Mouse (Mus musculus) erythroblast, embryonic 14.5 days (primary cell): ENCODE measurements around the gene Snx14. TPM values are rescaled to one million over a fixed set of nuclear protein-coding genes. Genes with fewer than 3 reads are reported as not detected.

ENCODE experiments used
- H3K27me3 ChIP-seq: 2 replicates; pipeline ENCODE4 v1.6.1; 2012; ENCODE audit warnings: inconsistent platforms; ENCODE audit not compliant: control insufficient read depth
- H3K36me3 ChIP-seq: 2 replicates; pipeline ENCODE4 v1.6.1; 2012; ENCODE audit warnings: mild to moderate bottlenecking, inconsistent platforms; ENCODE audit not compliant: control insufficient read depth
- H3K4me1 ChIP-seq: 2 replicates; pipeline ENCODE4 v1.6.1; 2012; ENCODE audit warnings: inconsistent platforms; ENCODE audit not compliant: control insufficient read depth
- H3K4me3 ChIP-seq: replicated peaks from 2 replicates; pipeline ENCODE3; 2012; ENCODE audit warnings: moderate library complexity, mild to moderate bottlenecking, inconsistent platforms
- H3K9me3 ChIP-seq: 2 replicates; pipeline ENCODE4 v1.6.1; 2012; ENCODE audit warnings: low read length, inconsistent platforms, mixed read lengths; ENCODE audit not compliant: control insufficient read depth
- GATA1 ChIP-seq: IDR thresholded peaks from 2 replicates; pipeline ENCODE4 v1.6.1; 2012; ENCODE audit warnings: low read length, inconsistent platforms, mixed read lengths
- TAL1 ChIP-seq: IDR thresholded peaks from 3 replicates; pipeline ENCODE4 v1.6.1; 2012; ENCODE audit warnings: low read length, inconsistent platforms, mixed read lengths
- polyA plus RNA-seq: library from polyadenylated mRNA; stranded (reverse); fragments of >175 nt; gene quantifications from 2 replicates; pipeline ENCODE4 v1.2.3, GENCODE M21; 2012

The Snx14 gene
- polyA plus RNA-seq, 1 experiment: 0.13 TPM

- Histone ChIP-seq H3K9me3 (no peaks in the 10 kb centered on the region), H3K4me3 (peak overlapping the region; percentile 27), H3K4me1 (peaks cover 3% of the 10 kb centered on the region), H3K36me3 (peaks cover 15% of the 10 kb centered on the region), H3K27me3 (no peaks in the 10 kb centered on the region)
- TF ChIP-seq GATA1 (no peak), TAL1 (no peak)
Observed at GRCm38 (mm10) chr9:88404088-88404487, 34.7 kb downstream of the Snx14 start.

- Histone ChIP-seq H3K4me1 (no peaks in the 10 kb centered on the region), H3K9me3 (no peaks in the 10 kb centered on the region), H3K36me3 (peaks cover 14% of the 10 kb centered on the region), H3K27me3 (no peaks in the 10 kb centered on the region), H3K4me3 (no peak overlapping the region)
- TF ChIP-seq GATA1 (no peak), TAL1 (no peak)
Observed at GRCm38 (mm10) chr9:88398461-88398860, 40.3 kb downstream of the Snx14 start.

GRCm38 (mm10) chr9:88394852-88395251 is 43.9 kb downstream of the Snx14 start:
- Histone ChIP-seq H3K9me3 (no peaks in the 10 kb centered on the region), H3K4me3 (no peak overlapping the region), H3K36me3 (peaks cover 14% of the 10 kb centered on the region), H3K27me3 (no peaks in the 10 kb centered on the region), H3K4me1 (no peaks in the 10 kb centered on the region)
- TF ChIP-seq TAL1 (no peak), GATA1 (no peak)

- H3K27me3 ChIP-seq: no peaks in the 10 kb centered on the region
- no peaks in the 10 kb centered on the region for H3K9me3 ChIP-seq
- H3K4me1 ChIP-seq: no peaks in the 10 kb centered on the region
- no peak overlapping the region for H3K4me3 ChIP-seq
- TF ChIP-seq TAL1: no peak
- TF ChIP-seq GATA1: no peak
- H3K36me3 ChIP-seq: peaks cover 28% of the 10 kb centered on the region
Observed at GRCm38 (mm10) chr9:88388826-88389225, 49.9 kb downstream of the Snx14 start.

GRCm38 (mm10) chr9:88380542-88380941 is 58.2 kb downstream of the Snx14 start:
- no peaks in the 10 kb centered on the region for H3K4me1 ChIP-seq
- no peak overlapping the region for H3K4me3 ChIP-seq
- TF ChIP-seq GATA1 (no peak), TAL1 (no peak)
- no peaks in the 10 kb centered on the region for H3K27me3 ChIP-seq
- peaks cover 35% of the 10 kb centered on the region for H3K36me3 ChIP-seq
- H3K9me3 ChIP-seq: no peaks in the 10 kb centered on the region

GRCm38 (mm10) chr9:88380076-88380475 is 58.7 kb downstream of the Snx14 start:
- Histone ChIP-seq H3K4me1 (no peaks in the 10 kb centered on the region), H3K9me3 (no peaks in the 10 kb centered on the region), H3K27me3 (no peaks in the 10 kb centered on the region), H3K4me3 (no peak overlapping the region), H3K36me3 (peaks cover 35% of the 10 kb centered on the region)
- TF ChIP-seq GATA1: no peak
- no peak for TF ChIP-seq TAL1

GRCm38 (mm10) chr9:88379057-88379456 is 59.7 kb downstream of the Snx14 start:
- no peak for TF ChIP-seq TAL1
- TF ChIP-seq GATA1: no peak
- H3K27me3 ChIP-seq: no peaks in the 10 kb centered on the region
- no peaks in the 10 kb centered on the region for H3K4me1 ChIP-seq
- no peaks in the 10 kb centered on the region for H3K9me3 ChIP-seq
- peaks cover 31% of the 10 kb centered on the region for H3K36me3 ChIP-seq
- no peak overlapping the region for H3K4me3 ChIP-seq

- no peaks in the 10 kb centered on the region for H3K27me3 ChIP-seq
- H3K9me3 ChIP-seq: no peaks in the 10 kb centered on the region
- no peak for TF ChIP-seq TAL1
- TF ChIP-seq GATA1: no peak
- H3K4me1 ChIP-seq: no peaks in the 10 kb centered on the region
- H3K36me3 ChIP-seq: peaks cover 23% of the 10 kb centered on the region
- H3K4me3 ChIP-seq: no peak overlapping the region
Observed at GRCm38 (mm10) chr9:88377483-88377882, 61.3 kb downstream of the Snx14 start.

GRCm38 (mm10) chr9:88373001-88373400 is 65.8 kb downstream of the Snx14 start:
- H3K27me3 ChIP-seq: no peaks in the 10 kb centered on the region
- H3K4me1 ChIP-seq: no peaks in the 10 kb centered on the region
- H3K36me3 ChIP-seq: peaks cover 7% of the 10 kb centered on the region
- no peak for TF ChIP-seq TAL1
- no peak for TF ChIP-seq GATA1
- H3K4me3 ChIP-seq: no peak overlapping the region
- no peaks in the 10 kb centered on the region for H3K9me3 ChIP-seq

GRCm38 (mm10) chr9:88371201-88371600 is 67.6 kb downstream of the Snx14 start:
- Histone ChIP-seq H3K36me3 (peaks cover 2% of the 10 kb centered on the region; the same call in 1 of the 2 replicates), H3K9me3 (no peaks in the 10 kb centered on the region)
- no peak for TF ChIP-seq GATA1
- TF ChIP-seq TAL1: no peak

More at GRCm38 (mm10) chr9:88371201-88371600, 67.6 kb downstream of the Snx14 start:
- H3K4me3 ChIP-seq: no peak overlapping the region
- H3K4me1 ChIP-seq: no peaks in the 10 kb centered on the region
- no peaks in the 10 kb centered on the region for H3K27me3 ChIP-seq
